Mouse (Mus musculus): ENCODE results near the gene Dlgap1.

Dlgap1 gene

DNA sequence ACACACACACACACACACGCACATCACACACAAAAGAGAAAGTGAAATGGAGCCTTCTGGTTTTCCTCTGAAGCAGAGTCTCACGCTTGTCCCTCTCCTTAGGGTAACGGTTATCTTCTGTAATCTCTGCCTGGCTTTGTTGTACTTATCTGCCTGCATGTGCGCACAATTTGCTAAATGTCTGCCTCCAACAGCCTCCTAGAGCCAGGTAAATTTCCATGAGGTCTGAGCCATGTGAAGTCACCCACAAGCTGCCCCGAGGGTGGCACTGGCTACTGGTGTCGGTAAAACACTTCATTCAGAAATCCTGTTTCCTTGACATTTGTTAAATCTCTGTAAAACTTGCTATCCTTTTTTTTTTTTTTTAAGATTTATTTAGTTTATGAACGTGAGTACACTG is 869.2 kb downstream of the Dlgap1 start:
- DNase-seq (ENCODE audit: low read depth, low spot score) = no peak

DNA sequence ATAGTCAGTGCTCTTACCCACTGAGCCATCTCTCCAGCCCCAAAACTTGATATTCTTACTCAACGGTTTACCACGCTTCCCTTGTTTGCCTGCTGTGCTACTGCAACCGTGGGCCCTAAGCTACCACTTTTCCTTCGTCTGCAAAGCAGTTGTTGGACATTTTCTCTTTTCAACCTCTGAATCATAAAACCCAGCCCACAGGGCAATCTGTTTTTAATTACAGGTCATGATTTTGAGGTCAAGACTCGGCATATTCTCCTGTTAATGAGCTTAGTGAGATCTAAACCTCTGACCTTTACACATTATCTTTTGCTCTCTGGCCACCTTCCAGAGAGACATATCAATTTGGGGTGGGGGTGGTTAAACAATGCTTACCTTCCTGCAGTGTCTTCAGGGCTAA is 869.7 kb downstream of the Dlgap1 start:
- DNase-seq (ENCODE audit: low read depth, low spot score) = no peak

DNA sequence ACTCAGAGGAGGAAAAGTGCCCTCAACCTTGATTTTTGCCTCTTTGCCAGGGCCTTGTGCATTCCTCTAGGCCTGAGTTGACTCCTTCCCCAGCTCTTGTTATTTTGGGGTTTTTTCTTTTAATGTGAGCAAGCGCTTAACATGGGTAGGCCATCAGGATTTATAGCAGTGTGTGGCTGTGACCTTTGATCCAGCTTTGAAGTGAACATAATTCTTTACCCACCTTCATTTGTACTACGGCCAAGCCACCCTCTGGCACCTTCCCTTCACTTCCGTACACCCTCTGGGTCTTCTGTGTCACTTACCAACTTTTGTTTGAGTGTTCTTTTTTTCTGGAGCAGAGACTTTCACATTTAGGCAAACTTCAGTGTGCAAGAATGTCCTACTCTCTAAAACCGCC is 874.4 kb downstream of the Dlgap1 start:
- no peak for DNase-seq (ENCODE audit: low read depth, low spot score)

DNA sequence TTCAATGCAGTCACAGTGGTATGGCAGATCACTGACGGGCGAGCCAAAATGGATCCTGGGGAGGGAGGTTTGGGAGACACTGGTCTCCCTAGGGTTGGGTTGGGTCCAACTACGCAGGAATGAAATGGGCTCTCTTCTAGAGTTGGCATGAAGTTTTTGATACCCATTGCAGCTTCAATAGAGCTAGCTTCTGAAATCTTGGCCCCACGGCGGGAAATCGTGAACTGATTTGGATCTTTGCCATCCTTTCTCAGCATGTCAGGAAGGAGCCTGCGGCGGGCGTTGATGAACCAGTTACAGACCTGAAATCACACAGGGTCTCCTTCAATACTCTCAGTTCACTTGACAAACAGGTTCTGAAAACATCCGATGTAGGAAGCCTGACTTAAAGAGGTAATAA is 876.1 kb downstream of the Dlgap1 start:
- no peak for DNase-seq (ENCODE audit: low read depth, low spot score)

GRCm38 (mm10) chr17:70845543-70845942 is 876.7 kb downstream of the Dlgap1 start:
- DNase-seq (ENCODE audit: low read depth, low spot score) = no peak

DNA sequence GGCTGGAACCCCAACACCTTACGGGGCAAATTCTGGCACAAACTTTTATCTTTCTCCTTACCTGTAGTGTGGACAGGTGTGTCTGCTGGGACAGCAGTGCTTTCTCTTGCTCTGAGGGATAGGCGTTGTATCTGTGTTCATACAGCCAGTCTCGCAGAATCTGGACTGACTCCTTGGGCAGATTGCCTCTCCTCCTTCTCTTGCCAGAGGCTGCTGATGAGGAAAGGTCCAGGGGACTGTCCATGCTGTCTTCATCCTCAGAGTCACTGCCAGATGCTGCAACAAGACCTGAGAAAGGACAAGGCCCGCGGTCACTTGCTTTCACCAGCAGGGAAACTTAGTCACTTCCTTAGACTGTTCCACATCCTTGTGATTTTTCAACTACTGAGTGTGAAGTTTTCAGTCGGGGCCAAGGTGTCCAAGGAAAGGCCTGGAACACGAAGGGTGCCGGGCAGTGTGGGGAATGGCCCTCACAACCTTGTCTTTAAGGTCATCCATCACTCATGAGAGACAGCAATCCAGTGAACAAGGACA is 877.3 kb downstream of the Dlgap1 start:
- no peak for DNase-seq (ENCODE audit: low read depth, low spot score)

GRCm38 (mm10) chr17:70847086-70847485 is 878.2 kb downstream of the Dlgap1 start:
- DNase-seq (ENCODE audit: low read depth, low spot score) = no peak

DNA sequence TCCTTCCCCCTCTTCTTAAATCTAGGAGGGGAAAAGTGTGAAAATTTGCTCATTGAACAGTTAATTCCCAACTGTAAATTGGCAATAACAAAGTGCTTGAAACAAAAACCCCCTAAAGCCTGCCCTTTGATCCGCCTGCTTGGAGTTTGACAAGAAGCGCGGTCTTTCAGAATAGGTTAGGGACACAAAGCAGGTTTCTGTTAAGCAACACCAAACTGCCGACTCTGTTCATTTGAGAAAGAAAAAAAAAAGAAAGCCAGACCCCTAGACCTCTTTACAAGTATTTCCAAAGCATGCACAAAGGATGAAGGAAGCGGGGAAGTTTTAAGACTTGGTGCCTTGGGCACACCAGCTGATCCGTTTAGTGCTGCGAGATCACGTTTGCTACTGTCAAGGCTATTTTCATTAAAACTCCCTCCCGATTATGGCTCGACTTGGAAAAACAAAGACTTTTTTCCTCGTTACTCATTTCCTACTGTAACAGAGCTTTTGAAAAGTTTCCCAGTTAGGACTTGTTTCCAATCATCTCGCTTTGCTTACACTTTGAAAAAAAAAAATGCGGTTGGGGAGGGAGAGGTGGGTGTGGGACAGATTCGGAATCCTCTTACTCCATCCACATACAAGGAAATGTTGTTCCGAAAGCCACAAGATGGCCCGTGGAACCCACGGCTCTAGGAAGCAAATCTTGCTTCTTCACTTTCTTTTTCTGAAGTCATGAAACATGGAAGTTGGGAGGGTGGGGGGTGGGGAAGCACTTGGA is 879.1 kb downstream of the Dlgap1 start:
- DNase-seq (ENCODE audit: low read depth, low spot score) = peak; percentile 32

GRCm38 (mm10) chr17:70848511-70849398 is 879.9 kb downstream of the Dlgap1 start:
- DNase-seq (ENCODE audit: low read depth, low spot score) = peak; percentile 34

DNA sequence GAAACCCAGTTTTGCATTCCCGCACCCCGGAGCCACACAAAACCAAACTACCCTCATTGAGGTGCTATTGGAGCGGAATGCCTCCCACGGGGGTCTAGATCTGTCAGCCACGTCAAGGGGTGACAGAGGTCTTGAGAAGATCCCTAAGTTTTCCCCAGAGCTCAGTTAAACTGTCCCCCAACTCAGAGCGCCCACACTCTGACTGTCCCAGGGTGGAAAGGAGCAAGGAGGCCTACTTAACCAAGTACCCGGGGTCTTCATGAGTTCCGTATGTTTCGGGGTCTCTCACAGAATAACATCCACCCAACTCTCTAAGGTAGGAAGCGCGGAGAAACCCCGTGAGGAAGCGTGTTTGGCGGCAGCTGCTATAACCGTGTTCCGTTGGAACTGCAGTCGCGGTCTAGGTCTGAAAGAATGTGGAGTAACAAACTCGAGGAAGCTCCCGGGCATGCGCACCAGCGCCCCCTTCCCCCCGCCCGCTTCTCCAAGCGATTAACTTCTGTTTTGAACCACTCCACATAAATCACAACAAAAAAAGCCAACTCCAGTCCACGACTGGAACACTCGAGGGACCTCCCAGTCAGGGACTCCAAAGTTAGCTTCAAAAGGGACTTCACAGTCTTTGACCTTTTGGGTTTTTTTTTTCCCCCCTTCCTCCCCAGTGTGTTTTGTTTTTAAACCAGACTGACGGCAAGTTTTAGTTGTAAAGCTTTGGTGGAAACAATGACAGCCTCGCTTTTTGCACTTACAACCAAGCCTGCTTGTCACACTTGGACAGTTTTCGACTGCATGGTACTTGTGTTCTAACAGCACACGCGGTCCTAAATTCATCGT is 880.7 kb downstream of the Dlgap1 start:
- peak; percentile 83 for DNase-seq (ENCODE audit: low read depth, low spot score)

GRCm38 (mm10) chr17:70850233-70850995 is 881.5 kb downstream of the Dlgap1 start:
- peak; percentile 34 for DNase-seq (ENCODE audit: low read depth, low spot score)

GRCm38 (mm10) chr17:70850996-70851991 is 882.4 kb downstream of the Dlgap1 start:
- peak; percentile 83 for DNase-seq (ENCODE audit: low read depth, low spot score)

GRCm38 (mm10) chr17:70852011-70852685 is 883.3 kb downstream of the Dlgap1 start:
- peak; percentile 76 for DNase-seq (ENCODE audit: low read depth, low spot score)

GRCm38 (mm10) chr17:70852686-70853386 is 884.0 kb downstream of the Dlgap1 start:
- DNase-seq (ENCODE audit: low read depth, low spot score) = peak; percentile 79

DNA sequence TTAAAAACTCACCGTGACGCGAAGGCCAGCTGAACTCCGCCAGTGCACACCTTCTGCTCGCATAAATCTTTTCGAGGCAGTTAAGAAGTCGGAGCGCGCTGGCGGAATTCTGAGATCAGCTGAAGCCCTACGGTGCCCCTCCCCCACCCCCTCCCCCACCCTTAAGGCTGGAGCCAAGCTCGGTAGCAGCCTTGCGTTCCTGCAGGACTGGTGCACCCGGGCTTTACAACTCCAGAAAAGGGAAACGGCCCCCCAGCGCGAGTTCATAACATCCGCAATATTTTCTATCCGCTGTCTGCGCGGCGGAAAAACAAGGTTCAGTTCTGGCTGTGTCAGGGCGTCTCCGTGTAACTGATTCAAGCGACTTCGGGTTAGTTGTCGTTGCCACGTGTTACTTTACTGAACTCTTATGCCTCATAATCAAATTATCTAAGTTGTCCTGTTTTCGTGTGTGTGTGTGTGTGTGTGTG is 884.6 kb downstream of the Dlgap1 start, which contains the start of gene Tgif1:
Tgif1 (minus strand) TSS at position 111 of the 470 bp plus-strand sequence.
- DNase-seq (ENCODE audit: low read depth, low spot score) = peak; percentile 65

GRCm38 (mm10) chr17:70854021-70854420 is 885.1 kb downstream of the Dlgap1 start:
- DNase-seq (ENCODE audit: low read depth, low spot score) = no peak

- DNase-seq (ENCODE audit: low read depth, low spot score) = no peak
Observed at GRCm38 (mm10) chr17:70856871-70857415, 888.1 kb downstream of the Dlgap1 start.

DNA sequence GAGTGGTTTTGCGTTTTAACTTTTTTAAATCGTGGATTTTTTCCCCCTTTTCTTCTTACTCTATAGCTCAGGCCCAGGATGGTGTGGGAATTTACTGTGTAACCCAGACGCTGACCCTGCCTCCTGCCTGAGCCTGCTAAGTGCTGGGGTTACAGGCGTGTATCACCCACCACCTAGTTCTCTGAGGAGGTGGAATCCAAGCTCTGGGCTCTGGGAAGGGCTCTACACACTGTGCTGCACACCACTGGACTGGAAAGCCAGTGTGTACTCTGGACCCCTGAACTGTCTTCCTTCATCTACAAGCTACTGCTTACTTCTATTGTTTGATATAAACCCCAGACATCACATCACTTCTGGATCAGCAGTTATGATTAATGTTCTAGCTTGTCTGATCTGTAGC is 889.9 kb downstream of the Dlgap1 start:
- no peak for DNase-seq (ENCODE audit: low read depth, low spot score)
